Mouse (Mus musculus): ENCODE measurements around the gene Grin2a.

GRCm38 (mm10) chr16:9994041-9994950, 1.1 kb downstream of the Grin2a start:
- no peak for TF ChIP-seq CTCF (IDR thresholded peaks at IDR 0.05; ENCODE audit: borderline replicate concordance, control insufficient read depth, extremely low read depth, insufficient read depth, low read length, poor library complexity)
- TF ChIP-seq POLR2A (IDR thresholded peaks at IDR 0.05; ENCODE audit: control insufficient read depth, extremely low read depth, insufficient read depth, low read length, poor library complexity), result no peak
